Mouse (Mus musculus): ENCODE measurements around the gene Smg7. TPM values are rescaled to one million over a fixed set of nuclear protein-coding genes. Genes with fewer than 3 reads are reported as not detected.
A peak's percentile ranks its signal among the peaks of the same experiment; 100 is the strongest.

Gene Smg7
- 28.3 and 34.5 TPM in 2 replicates for polyA plus RNA-seq (2016; fragmentation: Nextera tagmentation; extraction: Ambion mirVana)

GRCm38 (mm10) chr1:152901765-152902664, at the start of gene Smg7:
Smg7 (minus strand) TSS chr1:152902646.
- H3K36me3 ChIP-seq: peaks cover 2% of the 10 kb centered on the region; the same call in 1 of the 2 replicates
- ATAC-seq (ENCODE audit: insufficient number of reproducible peaks, insufficient read depth, low FRiP score, low TSS enrichment, low read depth): peak; percentile 27
- no peaks in the 10 kb centered on the region for H3K27me3 ChIP-seq
- WGBS: 1% methylated on average over 92 of the region's 93 CpGs
- H3K4me2 ChIP-seq: peak within 1 kb of the TSS; percentile 99
- H3K9me3 ChIP-seq: no peaks in the 10 kb centered on the region
- peak within 1 kb of the TSS; percentile 97 for H3K9ac ChIP-seq (replicated peaks)
- H3K4me3 ChIP-seq (replicated peaks): peak within 1 kb of the TSS; percentile 94
- peaks cover 11% of the 10 kb centered on the region for H3K4me1 ChIP-seq (replicated peaks)
- H3K27ac ChIP-seq: peak within 1 kb of the TSS; percentile 97

- WGBS: 45% methylated on average over 4 of the region's 4 CpGs
- H3K4me1 ChIP-seq (replicated peaks): no peaks in the 10 kb centered on the region
These were observed 40.5 kb upstream of the Smg7 start for GRCm38 (mm10) chr1:152942977-152943376.

DNA sequence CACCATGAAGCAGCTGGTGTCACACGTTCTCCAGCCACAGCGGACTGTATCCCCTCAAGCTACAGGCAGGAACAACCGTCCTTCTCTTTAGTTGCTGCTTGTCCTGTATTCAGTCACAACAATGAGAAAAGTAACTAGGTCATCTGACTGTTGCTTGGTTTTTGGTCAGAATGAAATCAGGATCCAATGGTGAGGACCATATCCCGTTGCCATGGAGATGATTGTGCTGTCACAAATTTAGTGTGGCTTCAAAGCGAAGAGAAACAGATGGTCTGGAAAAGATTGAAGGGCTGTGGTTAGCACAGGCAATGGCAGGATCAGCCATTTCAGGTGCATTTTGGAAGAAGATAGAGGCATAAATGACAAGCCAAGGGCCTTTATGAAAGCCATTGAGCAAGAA, 33.9 kb upstream of the Smg7 start:
- Histone ChIP-seq H3K36me3 (no peaks in the 10 kb centered on the region), H3K4me2 (no peak overlapping the region), H3K4me3 (replicated peaks) (no peak overlapping the region), H3K9ac (replicated peaks) (no peak overlapping the region), H3K27ac (no peak overlapping the region), H3K9me3 (no peaks in the 10 kb centered on the region), H3K27me3 (no peaks in the 10 kb centered on the region), H3K4me1 (replicated peaks) (no peaks in the 10 kb centered on the region)
- WGBS: 83% methylated on average over 5 of the region's 5 CpGs
- no peak for ATAC-seq (ENCODE audit: insufficient number of reproducible peaks, insufficient read depth, low FRiP score, low TSS enrichment, low read depth)

More at GRCm38 (mm10) chr1:152942977-152943376, 40.5 kb upstream of the Smg7 start:
- no peak overlapping the region for H3K27ac ChIP-seq
- no peak for ATAC-seq (ENCODE audit: insufficient number of reproducible peaks, insufficient read depth, low FRiP score, low TSS enrichment, low read depth)
- H3K36me3 ChIP-seq: no peaks in the 10 kb centered on the region
- H3K27me3 ChIP-seq: no peaks in the 10 kb centered on the region
- no peaks in the 10 kb centered on the region for H3K9me3 ChIP-seq
- H3K4me2 ChIP-seq: no peak overlapping the region
- H3K9ac ChIP-seq (replicated peaks): no peak overlapping the region
- H3K4me3 ChIP-seq (replicated peaks): no peak overlapping the region

GRCm38 (mm10) chr1:152935476-152935875, 33.0 kb upstream of the Smg7 start:
- no peak overlapping the region for H3K4me2 ChIP-seq
- no peaks in the 10 kb centered on the region for H3K4me1 ChIP-seq (replicated peaks)
- no peaks in the 10 kb centered on the region for H3K27me3 ChIP-seq
- no peak for ATAC-seq (ENCODE audit: insufficient number of reproducible peaks, insufficient read depth, low FRiP score, low TSS enrichment, low read depth)
- H3K27ac ChIP-seq: no peak overlapping the region
- no peaks in the 10 kb centered on the region for H3K9me3 ChIP-seq
- H3K9ac ChIP-seq (replicated peaks): no peak overlapping the region
- no peaks in the 10 kb centered on the region for H3K36me3 ChIP-seq
- H3K4me3 ChIP-seq (replicated peaks): no peak overlapping the region
- 82% methylated on average over 6 of the region's 6 CpGs for WGBS

- Histone ChIP-seq H3K27me3 (no peaks in the 10 kb centered on the region), H3K36me3 (no peaks in the 10 kb centered on the region), H3K4me1 (replicated peaks) (no peaks in the 10 kb centered on the region), H3K9ac (replicated peaks) (no peak overlapping the region), H3K27ac (no peak overlapping the region), H3K9me3 (no peaks in the 10 kb centered on the region), H3K4me2 (no peak overlapping the region), H3K4me3 (replicated peaks) (no peak overlapping the region)
- no peak for ATAC-seq (ENCODE audit: insufficient number of reproducible peaks, insufficient read depth, low FRiP score, low TSS enrichment, low read depth)
- 58% methylated on average over 11 of the region's 11 CpGs for WGBS
These were observed 31.5 kb upstream of the Smg7 start for GRCm38 (mm10) chr1:152933962-152934361.

DNA sequence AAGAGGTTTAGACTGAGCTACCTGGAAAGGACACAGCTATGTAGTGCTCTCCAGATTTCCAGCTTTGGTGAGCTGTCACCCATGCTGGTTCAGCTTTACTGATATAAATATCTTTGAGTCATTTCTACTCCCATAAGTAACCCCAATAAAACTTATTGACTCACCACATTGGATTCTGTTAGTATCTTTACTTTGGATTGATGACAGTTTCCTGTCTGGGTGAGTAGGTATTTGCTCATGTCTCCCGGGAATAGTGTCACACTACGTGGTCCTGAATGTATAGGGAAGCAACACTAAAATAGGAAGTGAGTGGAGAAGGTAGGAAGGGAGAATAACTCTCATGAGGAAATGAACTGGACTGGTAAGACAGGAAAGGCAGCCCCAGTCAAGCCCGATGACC, 19.3 kb upstream of the Smg7 start:
- 81% methylated on average over 3 of the region's 3 CpGs for WGBS
- no peak overlapping the region for H3K4me3 ChIP-seq (replicated peaks)
- H3K36me3 ChIP-seq: no peaks in the 10 kb centered on the region
- H3K4me2 ChIP-seq: no peak overlapping the region
- H3K27ac ChIP-seq: no peak overlapping the region
- ATAC-seq (ENCODE audit: insufficient number of reproducible peaks, insufficient read depth, low FRiP score, low TSS enrichment, low read depth): no peak
- H3K9me3 ChIP-seq: no peaks in the 10 kb centered on the region
- no peaks in the 10 kb centered on the region for H3K27me3 ChIP-seq
- H3K4me1 ChIP-seq (replicated peaks): no peaks in the 10 kb centered on the region
- no peak overlapping the region for H3K9ac ChIP-seq (replicated peaks)

DNA sequence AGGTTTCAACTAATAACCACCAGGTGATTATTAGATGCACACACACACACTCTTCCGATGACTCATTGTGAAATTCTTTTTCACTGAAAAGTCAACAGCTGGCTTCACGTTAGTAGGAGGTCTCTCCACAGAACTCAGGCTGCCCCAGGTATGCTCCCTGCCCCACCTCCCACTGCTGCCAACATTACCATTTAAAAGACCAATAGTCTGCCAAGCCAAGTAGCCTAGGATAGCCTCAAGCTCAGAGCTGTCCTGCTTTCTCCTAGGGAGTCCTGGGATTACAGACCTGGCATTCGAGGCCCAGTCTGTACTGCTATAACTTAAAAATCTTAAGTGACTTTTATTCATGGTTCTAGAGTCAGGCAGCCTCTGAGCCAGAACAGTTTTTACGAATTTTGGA, 15.2 kb upstream of the Smg7 start:
- H3K36me3 ChIP-seq: no peaks in the 10 kb centered on the region
- no peaks in the 10 kb centered on the region for H3K4me1 ChIP-seq (replicated peaks)
- no peak overlapping the region for H3K27ac ChIP-seq
- WGBS: 68% methylated on average over 4 of the region's 4 CpGs
- no peaks in the 10 kb centered on the region for H3K27me3 ChIP-seq
- H3K4me2 ChIP-seq: no peak overlapping the region
- H3K9ac ChIP-seq (replicated peaks): no peak overlapping the region
- H3K9me3 ChIP-seq: no peaks in the 10 kb centered on the region
- no peak overlapping the region for H3K4me3 ChIP-seq (replicated peaks)
- ATAC-seq (ENCODE audit: insufficient number of reproducible peaks, insufficient read depth, low FRiP score, low TSS enrichment, low read depth): no peak

DNA sequence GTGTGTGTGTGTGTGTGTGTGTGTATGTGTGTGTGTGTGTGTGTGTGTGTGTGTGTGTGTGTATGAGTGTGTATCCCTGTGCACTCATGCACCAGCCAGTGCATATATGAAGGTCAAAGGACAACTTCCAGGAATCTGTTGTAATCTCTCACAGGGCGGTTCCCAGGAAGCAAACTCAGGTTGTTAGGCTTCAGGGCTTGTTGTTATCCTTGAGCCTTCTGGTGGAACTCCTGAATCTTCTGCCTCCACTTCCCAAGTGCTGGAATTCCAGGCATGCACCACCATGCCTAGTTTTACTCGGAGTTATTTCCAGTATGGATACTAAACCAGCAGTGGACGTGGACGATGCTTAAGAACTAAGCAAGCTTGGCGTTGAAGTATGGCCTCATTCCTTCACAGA, 14.5 kb upstream of the Smg7 start:
- no peaks in the 10 kb centered on the region for H3K9me3 ChIP-seq
- H3K4me2 ChIP-seq: no peak overlapping the region
- no peaks in the 10 kb centered on the region for H3K27me3 ChIP-seq
- H3K4me1 ChIP-seq (replicated peaks): no peaks in the 10 kb centered on the region
- no peak overlapping the region for H3K4me3 ChIP-seq (replicated peaks)
- 87% methylated on average over 5 of the region's 5 CpGs for WGBS
- no peaks in the 10 kb centered on the region for H3K36me3 ChIP-seq
- H3K9ac ChIP-seq (replicated peaks): no peak overlapping the region
- H3K27ac ChIP-seq: no peak overlapping the region
- ATAC-seq (ENCODE audit: insufficient number of reproducible peaks, insufficient read depth, low FRiP score, low TSS enrichment, low read depth): no peak

DNA sequence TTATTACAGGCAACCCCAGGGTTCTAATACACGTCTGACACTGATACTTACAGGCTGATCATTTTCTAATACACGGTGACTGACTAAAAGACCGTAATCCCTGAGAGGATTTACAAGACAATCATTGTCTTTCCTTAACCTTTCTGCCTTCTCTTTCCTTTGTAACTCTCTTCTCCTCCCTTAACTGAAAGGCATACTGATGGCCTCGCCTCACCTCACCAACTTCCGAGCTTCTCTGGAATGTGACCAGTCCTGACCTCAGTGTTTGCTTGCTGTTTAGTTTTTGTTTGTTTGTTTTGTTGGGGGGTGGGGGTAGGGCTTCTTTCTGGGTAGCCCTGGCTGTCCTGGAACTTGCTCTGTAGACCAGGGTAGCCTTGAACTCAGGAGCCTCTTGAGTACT, 13.3 kb upstream of the Smg7 start:
- Histone ChIP-seq H3K4me3 (replicated peaks) (no peak overlapping the region), H3K4me1 (replicated peaks) (no peaks in the 10 kb centered on the region), H3K27ac (no peak overlapping the region), H3K36me3 (no peaks in the 10 kb centered on the region), H3K4me2 (no peak overlapping the region), H3K27me3 (no peaks in the 10 kb centered on the region), H3K9me3 (no peaks in the 10 kb centered on the region), H3K9ac (replicated peaks) (no peak overlapping the region)
- ATAC-seq (ENCODE audit: insufficient number of reproducible peaks, insufficient read depth, low FRiP score, low TSS enrichment, low read depth): no peak
- 45% methylated on average over 5 of the region's 5 CpGs for WGBS

- H3K4me1 ChIP-seq (replicated peaks): no peaks in the 10 kb centered on the region
- 72% methylated on average over 6 of the region's 6 CpGs for WGBS
- ATAC-seq (ENCODE audit: insufficient number of reproducible peaks, insufficient read depth, low FRiP score, low TSS enrichment, low read depth): no peak
- H3K4me3 ChIP-seq (replicated peaks): no peak overlapping the region
- no peak overlapping the region for H3K9ac ChIP-seq (replicated peaks)
- no peaks in the 10 kb centered on the region for H3K36me3 ChIP-seq
- no peaks in the 10 kb centered on the region for H3K27me3 ChIP-seq
- H3K4me2 ChIP-seq: no peak overlapping the region
- H3K9me3 ChIP-seq: no peaks in the 10 kb centered on the region
- H3K27ac ChIP-seq: no peak overlapping the region
These were observed 11.3 kb upstream of the Smg7 start for GRCm38 (mm10) chr1:152913483-152914460.

GRCm38 (mm10) chr1:152904469-152904868, 2.0 kb upstream of the Smg7 start:
- H3K9me3 ChIP-seq: no peaks in the 10 kb centered on the region
- no peaks in the 10 kb centered on the region for H3K27me3 ChIP-seq
- peaks cover 11% of the 10 kb centered on the region for H3K4me1 ChIP-seq (replicated peaks)
- 2% methylated on average over 14 of the region's 14 CpGs for WGBS
- H3K4me2 ChIP-seq: peak overlapping the region; percentile 99
- ATAC-seq (ENCODE audit: insufficient number of reproducible peaks, insufficient read depth, low FRiP score, low TSS enrichment, low read depth): no peak
- no peak overlapping the region for H3K9ac ChIP-seq (replicated peaks)
- H3K27ac ChIP-seq: no peak overlapping the region
- peak overlapping the region; percentile 36 for H3K4me3 ChIP-seq (replicated peaks)
- H3K36me3 ChIP-seq: no peaks in the 10 kb centered on the region

All from limb, embryonic 12.5 days (tissue).